Mouse (Mus musculus): ENCODE data around the gene Noxred1. TPM values are rescaled to one million over a fixed set of nuclear protein-coding genes. Genes with fewer than 3 reads are reported as not detected.
"Not testable (repeated sequence)": the region's sequence is repeated elsewhere in the genome, so short reads cannot be mapped to it uniquely, and the experiment has no call there.

Noxred1 gene
- 1 to 10 TPM; 2.2 to 2.5 TPM for total RNA-seq (2021)
- long read RNA-seq, partial matches to known transcripts, result 0 of 1 reads
- long read RNA-seq, other reads (novel, unspliced or antisense), result 1 of 1 reads

DNA sequence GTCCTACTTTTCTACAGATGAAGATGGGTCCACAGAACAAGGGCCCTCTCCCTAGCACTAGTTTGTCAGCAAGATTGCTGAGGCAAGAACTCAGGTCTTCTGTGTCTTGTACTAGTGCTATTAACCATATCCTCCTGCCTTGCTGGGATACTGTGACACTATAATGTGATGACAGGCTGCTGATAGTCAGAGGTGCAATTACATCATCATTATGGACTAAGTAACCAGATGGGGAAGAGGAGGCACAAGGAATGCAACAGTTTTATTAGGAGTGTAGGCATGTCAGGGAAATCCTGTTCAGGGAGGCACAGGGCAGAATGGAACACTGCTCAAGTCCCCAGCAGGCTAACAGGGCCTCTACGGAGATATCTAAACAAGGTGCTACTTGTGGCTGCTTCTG lies at the start of gene Noxred1:
Noxred1 (minus strand) TSS at position 101 of the 400 bp plus-strand sequence.
- peak in 1 of 2 experiments; percentile 15 for DNase-seq (ENCODE audit: low spot score in 2 of 2)

DNA sequence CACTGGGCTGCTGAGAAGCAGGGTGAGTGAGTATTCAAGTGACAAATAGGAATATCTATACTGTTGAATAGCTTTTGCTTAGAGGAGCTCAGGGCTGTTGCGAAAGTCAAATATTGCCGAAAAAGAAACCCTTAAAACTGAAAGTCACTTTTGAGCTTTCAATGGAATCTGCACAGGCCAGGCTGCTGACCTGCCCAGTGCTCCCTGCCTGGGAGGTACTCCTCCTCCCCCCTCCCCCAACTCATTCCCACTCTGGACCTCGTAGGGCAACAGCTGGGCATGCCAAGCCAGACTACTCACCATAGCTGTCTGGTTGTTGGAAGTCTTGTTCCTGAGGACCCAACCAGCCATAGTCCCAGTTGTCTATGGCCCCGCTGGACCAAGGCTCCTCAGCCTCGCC lies 46.2 kb upstream of the Noxred1 start:
- DNase-seq (ENCODE audit: low spot score in 2 of 2), result no peak

DNA sequence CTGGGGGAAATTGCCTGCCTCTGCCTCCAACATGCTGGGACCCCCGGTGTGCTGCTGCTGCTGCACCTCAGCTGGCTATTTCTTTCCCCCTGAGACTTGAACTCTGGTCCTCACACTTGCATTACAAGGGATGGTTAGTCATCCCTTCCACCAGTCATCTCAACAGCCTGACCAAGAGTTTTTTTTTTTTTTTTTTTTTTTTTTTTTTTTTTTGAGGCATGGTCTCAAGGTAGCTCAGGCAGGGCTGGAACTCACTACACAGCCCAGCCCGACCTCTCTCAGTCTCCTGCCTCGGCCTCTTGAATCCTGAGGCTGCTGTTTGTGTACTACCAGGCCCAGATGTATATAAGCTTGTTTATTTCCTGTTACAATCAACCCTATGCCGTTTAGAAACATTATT lies 45.7 kb upstream of the Noxred1 start:
- no peak for DNase-seq (ENCODE audit: low spot score in 2 of 2)

DNA sequence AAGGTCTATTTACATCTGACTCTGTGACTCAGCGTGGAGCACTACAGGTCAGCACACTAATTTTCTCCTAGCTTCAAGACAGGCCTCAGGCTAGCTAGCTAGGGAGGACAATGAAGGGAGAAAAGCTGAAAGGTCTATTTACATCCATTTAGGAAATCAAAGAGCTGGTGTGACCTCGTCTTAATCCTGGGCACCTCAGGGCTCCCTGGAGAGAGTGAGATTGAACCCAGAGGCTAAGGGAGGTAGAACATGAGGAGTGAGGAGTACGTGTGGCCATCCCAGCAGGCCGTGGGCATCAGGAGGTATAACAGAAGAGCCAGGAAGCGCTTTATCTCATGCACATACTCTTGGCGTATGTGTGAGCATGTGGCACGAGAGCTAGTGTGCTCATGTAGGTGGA lies 45.2 kb upstream of the Noxred1 start:
- DNase-seq (ENCODE audit: low spot score in 2 of 2), result no peak

DNA sequence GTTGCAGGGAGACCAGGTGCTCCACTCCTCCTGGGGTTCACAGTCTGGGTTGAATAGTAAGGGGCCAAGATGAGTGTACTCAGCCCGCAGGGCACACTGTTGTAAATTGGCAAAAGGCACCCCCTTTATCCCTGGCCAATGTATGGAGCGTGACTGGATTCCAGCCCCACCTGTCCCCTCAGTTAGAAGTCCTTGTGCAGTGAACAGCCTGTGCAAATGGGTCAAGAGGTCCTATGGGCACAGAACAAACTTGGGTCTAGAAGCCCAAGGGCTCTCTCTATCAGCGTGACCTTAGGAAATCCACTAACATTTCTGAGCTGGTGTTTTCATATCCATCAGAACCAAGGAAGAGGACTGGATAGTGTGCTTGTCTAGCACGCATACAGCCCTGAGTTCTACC lies 44.2 kb upstream of the Noxred1 start:
- no peak for DNase-seq (ENCODE audit: low spot score in 2 of 2)

DNA sequence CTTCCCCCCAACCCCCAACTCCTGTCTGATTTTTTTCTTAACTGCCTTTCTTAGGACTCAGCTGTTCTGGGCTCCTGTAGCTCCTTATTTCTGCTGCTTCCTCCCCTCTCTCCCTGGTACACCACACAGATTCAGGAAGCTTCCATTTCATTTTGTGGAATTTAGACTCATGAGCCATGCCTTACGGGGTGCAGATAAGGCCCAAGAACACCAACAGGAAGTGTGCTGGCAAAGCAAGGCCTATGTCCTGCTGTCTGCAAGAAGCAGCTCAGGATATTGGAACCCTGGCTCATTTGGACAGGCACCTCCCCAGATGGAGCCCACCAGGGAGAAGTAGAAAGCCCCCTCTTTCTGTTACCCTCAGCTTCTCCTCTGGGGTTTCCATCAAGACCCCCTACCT lies 43.2 kb upstream of the Noxred1 start:
- no peak for DNase-seq (ENCODE audit: low spot score in 2 of 2)

DNA sequence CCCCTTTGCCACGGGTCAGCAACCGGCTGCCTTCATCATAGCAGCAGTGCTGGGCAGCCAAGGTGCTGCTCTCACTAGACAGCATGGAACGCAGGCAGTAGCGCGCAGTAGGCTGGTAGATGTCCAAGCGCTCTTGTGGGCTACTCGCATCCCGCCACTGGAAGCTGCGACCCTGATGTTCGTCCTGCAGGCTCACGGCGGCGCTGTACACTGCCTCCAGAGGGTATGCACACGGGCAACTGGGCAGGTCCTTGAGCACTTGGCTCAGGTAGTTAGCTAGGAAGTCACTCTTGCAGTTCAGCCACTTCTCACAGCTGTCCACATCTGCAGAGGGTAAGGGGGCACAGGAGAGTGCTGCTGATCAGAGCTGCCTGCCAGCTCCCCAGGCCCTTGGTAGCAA lies 41.3 kb upstream of the Noxred1 start:
- no peak for DNase-seq (ENCODE audit: low spot score in 2 of 2)

DNA sequence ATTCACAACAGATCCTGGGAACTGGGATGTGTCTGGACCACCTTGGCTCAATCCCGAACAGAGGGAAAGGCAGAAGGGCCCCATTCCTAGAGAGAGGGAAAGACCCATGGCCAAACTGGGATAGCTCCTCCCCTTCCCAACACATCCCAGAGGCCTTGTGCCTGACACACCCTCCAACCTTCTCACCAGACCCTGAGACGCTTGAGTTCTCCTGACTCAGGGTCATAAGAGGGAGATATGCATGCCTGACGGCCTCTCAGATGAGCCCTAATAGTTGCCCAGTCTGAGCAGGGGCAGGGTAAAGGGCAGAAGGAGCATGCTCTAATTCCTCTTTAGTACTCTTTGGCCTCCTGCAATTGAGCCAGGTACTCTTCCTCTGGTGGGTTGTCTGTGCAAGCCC lies 40.8 kb upstream of the Noxred1 start:
- DNase-seq (ENCODE audit: low spot score in 2 of 2), result no peak

DNA sequence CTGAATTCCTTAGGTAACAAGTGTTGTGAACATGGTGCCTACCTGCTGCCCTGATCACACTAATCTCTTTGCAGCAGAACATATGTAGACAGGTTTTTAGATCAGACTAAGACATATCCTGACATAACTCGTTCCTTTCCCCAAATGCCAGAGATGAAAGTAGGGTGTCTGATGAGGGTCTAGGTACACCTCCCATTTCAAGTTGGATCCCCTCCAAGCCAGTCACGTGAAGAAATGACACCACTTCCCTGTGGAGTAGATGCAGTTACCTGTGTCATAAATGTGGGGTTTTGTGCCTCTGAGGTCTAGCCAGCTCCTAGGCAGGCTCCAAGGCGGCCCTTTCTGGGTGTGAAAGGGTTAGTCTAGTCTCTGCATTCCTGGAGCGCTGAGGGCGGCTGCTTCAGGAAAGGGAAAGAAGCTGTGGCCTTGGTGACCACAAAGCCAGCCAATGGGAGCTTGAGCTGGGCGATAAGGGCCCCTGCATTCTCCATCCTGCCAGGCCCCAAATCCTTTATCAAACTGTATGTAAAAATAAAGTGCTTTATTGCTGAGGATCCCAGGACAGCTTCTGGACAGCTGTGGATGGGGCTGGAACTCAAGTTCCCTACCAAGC lies 39.7 kb upstream of the Noxred1 start:
- no peak for DNase-seq (ENCODE audit: low spot score in 2 of 2)

DNA sequence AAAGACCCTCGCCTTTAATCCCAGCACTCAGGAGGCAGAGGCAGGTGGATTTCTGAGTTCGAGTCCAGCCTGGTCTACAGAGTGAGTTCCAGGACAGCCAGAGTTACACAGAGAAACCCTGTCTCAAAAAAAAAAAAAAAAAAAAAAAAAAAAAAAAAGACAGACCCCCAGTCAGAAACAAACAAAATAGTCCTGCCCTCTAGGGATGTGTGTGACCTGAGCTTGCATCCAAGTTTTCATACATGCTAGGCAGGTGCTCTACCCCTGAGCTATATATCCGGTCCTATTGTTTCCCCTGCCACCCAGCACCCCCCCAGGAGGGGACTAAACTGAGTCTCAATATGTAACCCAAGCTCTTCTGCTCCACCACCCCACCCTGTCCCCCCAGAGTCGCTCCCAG lies 38.7 kb upstream of the Noxred1 start:
- DNase-seq (ENCODE audit: low spot score in 2 of 2), result not testable (repeated sequence)

DNA sequence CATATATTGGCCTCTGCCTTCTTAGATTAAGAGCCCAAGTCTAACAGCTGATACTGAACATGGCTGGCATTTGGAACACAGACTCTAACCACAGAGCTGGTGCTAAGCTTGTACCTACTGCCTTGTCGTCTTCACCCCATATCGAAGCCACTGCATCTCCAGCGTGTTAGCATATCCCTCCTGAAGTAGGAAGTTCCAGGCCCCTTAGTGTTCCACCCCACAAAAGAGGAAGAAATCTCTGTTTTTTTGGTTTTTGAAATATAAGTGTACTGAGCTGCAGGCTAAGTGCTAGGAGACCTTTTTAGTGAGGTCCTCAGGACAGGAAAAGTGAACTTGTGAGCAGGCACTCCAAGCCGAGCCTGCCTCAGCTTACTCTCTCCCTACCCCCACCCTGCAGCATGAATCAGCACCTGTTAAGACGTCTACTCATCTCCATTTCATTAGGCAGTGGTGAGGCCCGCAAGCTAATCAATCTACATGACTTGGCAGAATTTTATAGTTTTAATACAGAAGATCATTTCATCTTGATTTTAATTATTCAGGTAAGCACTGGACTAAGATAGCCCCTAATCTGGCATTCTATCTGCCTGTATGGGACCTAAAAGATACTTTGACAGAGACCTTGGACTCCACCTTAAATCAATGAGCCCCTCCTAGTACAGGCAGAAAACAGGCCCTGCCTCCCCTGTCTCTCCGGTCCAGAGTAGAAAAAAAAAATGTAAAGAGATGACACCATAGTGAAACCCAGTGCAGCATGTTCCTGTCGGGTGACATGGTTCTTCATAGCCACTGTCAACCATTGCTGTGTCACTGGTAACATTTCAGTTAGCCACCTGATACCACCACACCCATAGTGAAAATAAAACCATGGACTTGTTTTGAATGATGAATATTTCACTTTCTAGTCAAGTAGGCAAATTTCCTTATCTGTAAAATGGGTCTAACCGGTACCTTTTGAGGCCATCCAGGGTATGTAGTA lies 36.6 kb upstream of the Noxred1 start:
- no peak for DNase-seq (ENCODE audit: low spot score in 2 of 2)

DNA sequence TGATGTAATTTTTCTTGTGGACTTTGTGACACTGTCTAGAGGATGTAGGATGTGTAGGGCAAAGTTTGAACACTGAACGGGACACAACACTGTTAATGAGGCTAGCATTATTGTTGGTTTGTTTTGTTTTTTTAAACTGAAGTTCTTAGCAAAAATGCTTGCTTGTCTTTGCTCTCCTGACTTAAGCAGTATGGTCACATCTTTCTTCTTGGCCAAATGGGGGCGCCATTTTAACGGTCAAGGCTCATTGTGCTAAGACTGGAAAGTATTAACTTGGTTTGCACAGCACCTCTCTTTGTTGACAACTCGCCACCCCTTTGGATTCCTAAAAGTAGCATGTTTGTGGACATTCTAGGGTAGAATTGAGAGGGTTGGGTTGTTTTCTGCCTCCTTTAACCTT lies 29.1 kb upstream of the Noxred1 start:
- peak in 1 of 2 experiments; percentile 40 for DNase-seq (ENCODE audit: low spot score in 2 of 2)

DNA sequence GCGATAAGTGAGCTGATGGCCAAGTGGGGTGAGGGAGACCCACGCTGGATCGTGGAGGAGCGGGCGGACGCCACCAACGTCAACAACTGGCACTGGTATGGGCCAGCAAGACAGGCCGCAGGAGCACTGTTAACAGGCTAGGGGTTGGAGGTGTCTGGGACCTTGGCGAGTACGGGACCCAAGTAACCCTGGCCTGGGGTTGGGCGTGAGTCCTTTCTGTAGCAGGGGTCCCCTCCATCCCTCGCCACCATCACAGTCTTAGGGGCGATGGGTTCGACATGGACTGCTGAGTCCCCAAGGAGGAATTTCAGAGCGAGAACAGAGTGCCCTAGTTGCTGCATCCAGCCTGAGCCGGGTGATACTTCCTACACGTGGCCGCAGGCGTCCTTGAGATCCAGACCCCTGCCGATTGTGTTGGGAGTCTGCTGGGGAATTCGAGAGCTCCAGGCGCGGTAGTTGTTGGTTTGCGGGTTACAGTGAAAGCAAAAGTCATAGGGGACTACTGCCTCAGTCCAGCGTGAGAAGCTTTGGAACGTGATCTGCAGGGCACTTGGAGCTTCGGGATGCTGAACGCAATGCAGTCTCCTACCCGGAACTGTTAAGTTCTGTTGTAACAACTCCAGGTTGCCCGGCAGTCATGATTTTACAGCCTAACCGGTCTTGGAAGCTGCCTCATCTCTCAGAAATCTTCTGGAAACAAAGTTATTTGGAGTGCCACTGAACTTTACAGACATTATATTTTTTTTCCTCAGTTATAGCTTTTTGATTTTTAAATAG lies 28.5 kb upstream of the Noxred1 start:
- DNase-seq (ENCODE audit: low spot score in 2 of 2), result peak in 1 of 2 experiments; percentile 21

DNA sequence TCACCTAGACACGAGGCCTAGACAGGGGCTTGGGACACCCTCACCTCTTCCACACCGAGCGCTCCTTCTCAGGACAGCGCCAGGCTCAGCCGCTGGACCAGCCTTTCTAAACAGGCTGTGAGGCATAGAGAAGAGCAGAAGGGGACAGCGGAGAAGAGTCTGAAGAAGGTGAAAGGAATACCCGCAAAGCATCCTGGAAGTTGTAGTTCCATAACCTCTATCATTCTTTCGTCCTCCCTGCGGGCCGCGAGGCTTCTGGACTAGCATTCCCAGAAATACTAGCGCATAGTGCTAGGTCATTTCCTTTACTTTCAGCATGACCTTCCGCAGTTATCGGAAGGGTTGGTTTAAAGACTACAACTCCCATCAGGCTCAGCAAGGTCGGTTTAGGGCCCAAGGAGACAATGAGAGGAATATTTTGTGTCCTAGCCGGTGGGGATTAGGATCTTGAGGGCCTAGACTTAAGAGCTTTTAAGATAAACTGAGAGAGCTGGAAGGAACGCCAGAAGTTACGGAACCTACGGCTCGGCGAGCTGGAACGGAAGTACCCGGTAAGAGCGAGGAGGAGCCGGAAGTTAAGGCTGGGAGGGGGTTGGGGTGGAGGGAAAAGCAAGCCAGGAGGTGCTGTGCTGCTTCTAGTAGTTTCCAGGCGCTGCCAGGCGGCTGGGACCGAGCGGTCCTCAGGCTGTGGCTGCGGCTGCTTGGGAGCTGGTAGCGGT lies 27.7 kb upstream of the Noxred1 start, which contains the start of the genes Vipas39 and Ahsa1:
Vipas39 (minus strand) TSS at position 149 of the 719 bp plus-strand sequence.
Ahsa1 (plus strand) TSS at position 372 of the 719 bp plus-strand sequence.
- peak; percentile 90 to 96 for DNase-seq (ENCODE audit: low spot score in 2 of 2)

DNA sequence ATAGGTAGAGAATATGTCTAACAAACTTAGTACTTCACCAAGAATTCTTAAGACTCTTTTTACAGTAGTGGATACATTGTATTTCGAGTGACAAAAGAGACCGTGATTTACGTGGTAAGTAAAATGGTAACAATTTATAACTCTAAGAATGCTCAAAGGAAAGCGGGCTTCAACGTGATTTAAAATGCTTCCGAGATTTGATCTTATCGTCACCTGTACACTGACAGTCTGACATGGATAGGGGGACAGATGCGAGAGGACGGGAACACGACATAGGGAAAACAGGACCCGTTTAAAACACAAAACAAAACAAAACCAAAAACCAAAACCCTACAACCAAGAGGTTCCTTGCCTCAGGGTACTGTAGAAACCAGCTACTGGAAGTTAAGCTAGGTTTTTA lies 26.9 kb upstream of the Noxred1 start:
- no peak for DNase-seq (ENCODE audit: low spot score in 2 of 2)

DNA sequence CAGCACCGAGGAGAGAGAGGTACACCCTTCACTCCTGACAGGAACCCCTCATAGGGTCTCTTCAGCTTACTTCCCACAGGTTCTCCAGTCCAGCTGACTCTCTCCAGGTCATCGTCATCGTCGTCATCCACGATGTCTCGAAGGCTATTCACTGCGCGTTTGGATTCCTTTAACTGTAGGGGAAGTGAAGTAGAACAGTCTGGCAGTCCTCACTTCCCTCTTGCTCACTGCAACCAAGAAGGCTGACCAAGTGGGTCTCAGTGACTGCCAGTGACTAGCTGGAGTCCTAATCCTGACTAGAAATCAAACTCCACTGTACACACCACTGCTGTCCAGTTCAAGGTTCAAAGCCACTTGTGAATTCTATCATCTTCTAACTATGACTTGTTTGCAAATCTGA lies 22.0 kb upstream of the Noxred1 start:
- no peak for DNase-seq (ENCODE audit: low spot score in 2 of 2)

DNA sequence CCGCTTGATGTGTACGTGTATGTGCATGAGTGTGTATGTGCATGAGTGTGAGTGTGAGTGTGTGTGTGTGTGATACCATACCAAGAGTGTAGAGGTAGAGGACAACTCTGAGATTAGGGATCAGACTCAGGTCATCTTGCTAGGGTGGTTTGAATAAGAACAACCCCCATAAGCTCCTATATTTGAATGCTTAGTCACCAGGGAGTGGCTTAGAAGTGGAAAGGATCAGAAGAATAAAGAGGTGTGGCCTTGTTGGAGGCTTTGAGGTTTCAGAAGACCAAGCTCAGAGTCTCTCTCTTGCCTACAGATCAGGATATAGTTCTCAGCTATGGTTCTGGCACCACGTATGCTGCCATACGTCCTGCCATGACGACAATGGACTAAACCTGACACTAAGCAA lies 18.1 kb upstream of the Noxred1 start:
- DNase-seq (ENCODE audit: low spot score in 2 of 2), result no peak

DNA sequence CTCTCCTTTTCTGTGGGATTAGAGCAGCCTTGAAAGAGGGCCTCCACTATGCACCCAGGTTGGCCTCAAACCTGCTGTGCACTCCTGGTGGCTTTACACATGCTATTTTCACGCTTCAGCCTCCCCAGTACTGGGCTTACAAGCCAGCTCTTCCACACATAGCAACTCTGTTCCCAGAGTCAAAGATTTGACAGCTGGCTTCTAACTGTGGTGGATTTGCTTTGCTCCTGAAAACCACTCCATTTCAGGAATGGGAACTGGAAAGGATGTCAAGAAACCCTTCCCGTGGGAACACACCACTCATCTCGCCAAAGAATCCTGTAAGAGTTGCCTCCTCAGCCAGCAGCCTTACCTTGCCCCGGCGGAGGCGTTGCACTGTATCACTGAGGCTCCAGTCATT lies 15.3 kb upstream of the Noxred1 start:
- DNase-seq (ENCODE audit: low spot score in 2 of 2), result no peak

DNA sequence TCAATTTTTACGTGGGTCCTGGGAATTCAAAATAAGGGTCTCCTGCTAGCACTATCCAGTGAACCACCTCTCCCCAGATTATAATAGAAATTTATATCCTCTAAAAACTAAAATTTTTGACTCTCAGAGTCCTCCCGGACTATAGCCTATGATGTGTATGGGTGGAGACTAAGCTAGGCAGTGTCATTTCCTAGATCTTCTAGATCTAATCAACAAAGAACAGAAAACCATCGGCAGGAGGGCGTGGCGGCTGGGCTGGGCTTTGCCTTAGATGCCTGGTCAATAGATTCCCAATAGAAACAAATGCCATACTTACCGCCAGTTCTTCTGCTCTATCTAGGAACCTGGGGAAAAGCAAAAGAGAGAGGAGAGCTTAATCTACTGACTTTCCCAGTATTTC lies 11.6 kb upstream of the Noxred1 start:
- no peak for DNase-seq (ENCODE audit: low spot score in 2 of 2)

DNA sequence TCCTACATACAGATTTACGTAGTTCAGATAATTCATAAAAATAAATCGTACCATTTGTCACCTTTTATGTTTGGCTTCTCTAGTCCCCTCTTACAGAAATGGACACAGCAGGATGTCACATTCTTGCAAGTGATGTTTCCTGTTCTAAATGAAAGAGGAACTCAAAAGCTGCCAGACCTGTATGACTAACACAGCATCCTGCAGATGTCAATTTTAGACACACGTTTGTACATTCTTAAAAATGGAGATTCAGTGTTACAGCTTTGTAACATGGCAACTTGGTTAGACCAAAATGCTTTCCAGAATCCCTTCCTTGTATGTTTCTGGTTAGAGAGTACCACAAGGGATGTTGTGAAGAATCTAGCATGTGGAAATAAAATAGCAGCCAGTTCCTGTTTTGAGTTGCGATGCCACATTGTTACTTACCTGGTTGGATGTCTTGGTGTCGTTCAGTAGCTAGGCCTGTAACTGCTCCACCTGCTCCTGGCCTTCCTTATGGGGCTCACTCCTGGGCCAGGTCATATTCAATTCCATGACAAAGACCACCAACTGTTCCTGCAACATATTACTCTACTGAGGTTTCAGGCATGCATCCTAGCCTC lies 1.5 kb downstream of the Noxred1 start:
- DNase-seq (ENCODE audit: low spot score in 2 of 2), result no peak

Data from layer of hippocampus, adult 18-20 months (tissue).